Mouse (Mus musculus) spleen, adult 12 weeks (tissue): Measurements from ENCODE around the gene Poc5.

Experiments
- DNase-seq: peaks from one replicate; pipeline ENCODE4 v3.0.0; 2022; ENCODE audit warnings: low spot score

The Poc5 gene

DNA sequence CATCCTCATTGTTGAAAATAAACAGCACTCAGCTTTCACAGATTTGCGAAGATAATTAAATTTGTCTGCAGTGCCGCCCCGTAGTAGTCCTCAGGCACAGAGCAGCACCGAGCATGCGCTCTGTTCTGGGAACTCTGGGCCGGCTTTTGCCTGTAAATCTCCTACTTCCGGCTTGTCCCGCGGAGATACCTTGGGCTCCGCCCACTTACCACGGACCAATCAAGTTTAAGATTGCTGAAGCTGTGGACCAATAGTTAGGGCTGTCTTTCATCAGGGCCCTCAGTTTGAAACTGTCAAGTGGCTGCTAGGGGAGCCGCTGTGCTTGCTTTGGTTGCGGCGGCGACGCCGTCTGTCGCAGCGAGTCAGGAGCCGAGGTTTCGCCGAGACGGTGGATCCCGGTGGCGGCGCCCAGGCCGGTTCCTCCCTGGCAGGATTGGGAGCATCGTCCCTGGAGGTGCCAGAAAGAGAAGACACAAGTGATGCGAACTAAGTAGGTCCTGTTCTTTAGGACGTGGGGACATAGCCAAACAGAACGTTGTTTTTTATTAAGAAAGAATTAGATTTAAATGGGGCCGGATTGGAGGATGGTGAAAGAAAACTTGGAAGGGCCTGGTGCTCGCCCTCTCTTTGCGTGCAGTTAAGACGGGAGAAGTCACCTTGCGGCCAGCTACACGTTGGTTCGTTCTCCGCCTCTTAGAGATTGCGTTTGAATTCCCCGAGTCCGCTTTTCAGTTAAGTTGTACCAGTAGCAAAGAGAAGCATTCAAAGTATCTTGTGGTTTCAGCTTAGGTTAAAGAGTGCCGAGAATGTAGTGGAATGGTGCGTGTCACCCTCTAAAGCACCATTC is at the start of gene Poc5:
Gene Poc5, plus strand, starts transcription at position 253 of the 847 bp plus-strand sequence.
- DNase-seq = peak; percentile 100

DNA sequence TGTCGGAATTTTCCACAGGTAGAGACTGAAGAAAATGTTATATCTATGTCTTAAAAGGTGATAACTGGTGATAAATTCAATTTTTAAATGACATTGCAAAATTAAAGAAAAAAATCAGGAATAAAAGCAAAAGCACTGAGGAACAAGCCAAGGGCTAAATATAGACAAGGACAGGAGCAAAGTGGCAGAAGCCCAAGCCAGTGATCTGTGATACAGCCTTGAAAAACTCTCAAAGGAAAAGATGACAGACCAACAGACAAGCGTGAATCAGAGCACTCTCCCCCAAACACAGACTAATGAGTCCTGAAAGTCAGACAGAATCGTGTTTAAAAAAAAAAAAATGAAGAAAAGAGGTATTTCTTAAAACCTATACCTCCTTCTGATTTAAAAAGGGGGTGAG is 46.6 kb upstream of the Poc5 start:
- no peak for DNase-seq

DNA sequence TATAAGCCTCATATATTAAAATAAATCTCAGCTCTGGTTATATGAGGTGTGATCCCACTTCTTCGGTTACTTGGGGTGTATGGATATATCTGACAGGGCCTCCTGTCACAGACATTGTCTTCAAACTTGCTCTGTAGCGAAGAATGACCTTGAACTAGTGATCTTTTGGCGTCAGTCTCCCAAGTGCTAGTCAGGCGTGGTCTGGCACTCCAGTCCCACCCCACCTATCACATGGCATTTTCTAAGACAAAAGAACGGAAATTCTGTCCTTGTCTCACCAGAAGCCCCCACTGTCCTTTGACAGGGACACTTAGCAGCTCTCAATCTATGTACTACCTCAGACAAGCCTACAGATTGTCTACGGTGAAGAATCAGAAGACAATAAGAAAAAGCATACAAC is 43.3 kb upstream of the Poc5 start:
- DNase-seq = no peak

DNA sequence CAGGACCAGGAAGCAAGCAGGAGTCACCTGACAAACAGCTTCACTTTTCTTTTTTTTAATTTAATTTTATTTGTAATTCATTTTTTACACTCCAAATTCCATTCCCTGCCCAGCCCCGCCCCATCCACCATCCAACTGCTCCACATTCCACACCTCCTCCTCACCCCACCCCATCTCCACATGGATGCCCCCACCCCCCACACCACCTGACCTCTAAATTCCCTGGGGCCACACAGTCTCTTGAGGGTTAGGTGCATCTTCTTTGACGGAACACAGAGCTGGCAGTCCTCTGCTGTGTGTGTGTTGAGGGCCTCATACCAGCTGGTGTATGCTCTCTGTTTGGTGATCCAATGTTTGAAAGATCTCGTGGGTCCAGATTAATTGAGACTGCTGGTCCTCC is 41.5 kb upstream of the Poc5 start:
- DNase-seq = no peak

DNA sequence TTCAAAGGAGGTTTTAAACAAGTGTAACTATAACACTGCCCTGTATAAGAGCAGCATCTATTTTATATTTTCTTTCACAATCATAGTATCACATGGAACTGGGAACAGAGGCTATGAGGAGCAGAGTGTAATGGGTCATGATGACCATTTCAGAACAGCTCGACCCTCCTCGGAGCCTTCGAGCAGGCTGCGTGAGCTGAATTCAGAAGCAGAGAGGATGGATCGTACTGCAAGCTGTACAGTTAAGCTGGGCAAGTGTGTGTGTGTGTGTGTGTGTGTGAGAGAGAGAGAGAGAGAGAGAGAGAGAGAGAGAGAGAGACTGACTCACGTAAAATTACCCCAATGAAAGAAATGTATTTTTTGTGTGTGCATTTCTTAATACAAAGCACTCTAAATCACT is 37.9 kb upstream of the Poc5 start:
- no peak for DNase-seq

DNA sequence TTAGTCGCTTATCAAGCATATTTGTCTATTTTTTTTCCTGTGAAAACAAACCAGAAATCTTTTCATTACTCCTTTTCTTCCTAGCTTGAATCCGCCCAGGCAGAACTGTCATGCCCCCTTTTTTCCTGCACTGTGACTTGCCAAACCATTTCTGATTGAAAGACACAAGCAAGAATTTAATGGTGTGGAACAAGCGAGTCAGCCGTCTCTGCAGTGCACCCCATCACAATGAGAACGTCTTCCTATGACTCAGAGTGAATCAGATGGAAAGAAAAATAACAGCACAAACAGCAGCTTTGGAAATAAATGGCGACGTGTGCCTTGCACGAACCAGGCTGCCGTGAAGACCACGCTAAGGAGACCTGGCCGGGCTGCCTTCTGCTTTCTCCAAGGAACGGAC is 36.8 kb upstream of the Poc5 start:
- no peak for DNase-seq

DNA sequence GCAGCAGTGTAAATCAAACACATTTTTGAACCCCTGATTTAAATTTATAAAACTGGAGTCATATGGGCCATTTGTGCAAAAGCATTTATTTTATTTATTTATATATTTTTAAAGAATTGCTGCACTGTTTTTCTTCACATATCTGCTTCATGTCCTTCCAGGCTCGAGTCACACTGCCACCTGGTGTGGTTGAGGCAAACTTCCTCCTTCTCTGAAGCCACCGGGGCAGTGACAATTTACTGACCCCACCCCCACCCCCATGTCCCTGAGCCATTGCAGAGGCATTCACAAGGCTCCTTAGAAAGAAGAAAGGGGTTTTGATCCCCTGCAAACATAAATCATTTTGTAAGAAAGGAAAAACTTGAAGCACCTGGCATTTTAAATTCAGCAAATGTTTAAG is 12.6 kb upstream of the Poc5 start:
- no peak for DNase-seq

DNA sequence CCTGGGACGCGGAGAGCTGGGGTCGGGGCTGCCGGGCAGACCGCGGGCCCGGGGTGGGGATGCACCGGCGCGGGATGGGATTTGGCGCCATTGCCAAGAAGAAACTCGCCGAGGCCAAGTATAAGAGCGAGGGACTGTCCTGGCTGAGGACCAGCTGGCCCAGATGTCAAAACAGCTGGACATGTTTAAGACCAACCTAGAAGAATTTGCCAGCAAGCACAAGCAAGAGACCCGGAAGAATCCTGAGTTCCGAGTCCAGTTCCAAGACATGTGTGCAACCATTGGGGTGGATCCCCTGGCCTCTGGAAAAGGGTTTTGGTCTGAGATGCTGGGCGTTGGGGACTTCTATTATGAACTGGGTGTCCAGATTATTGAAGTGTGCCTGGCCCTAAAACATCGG is 11.2 kb upstream of the Poc5 start:
- DNase-seq = no peak

DNA sequence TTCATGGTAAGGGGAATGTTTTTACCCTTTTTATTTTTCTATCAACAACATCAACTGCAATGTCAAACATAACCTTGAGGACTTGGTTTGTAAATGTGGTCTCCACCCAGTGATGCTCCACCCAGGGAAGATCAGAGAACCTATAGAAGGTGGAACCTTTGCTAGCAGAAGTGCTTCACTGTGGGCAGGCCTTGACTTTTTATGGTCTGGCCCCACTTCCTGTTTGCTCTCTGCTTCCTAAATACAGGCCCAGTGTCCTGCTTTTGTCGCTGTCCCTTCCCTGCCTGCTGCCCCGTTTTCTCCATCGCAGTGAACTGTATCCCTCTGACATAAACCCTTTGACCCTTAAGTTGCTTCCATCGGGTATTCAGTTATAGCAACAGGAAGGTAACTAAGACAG is 10.2 kb upstream of the Poc5 start:
- no peak for DNase-seq

DNA sequence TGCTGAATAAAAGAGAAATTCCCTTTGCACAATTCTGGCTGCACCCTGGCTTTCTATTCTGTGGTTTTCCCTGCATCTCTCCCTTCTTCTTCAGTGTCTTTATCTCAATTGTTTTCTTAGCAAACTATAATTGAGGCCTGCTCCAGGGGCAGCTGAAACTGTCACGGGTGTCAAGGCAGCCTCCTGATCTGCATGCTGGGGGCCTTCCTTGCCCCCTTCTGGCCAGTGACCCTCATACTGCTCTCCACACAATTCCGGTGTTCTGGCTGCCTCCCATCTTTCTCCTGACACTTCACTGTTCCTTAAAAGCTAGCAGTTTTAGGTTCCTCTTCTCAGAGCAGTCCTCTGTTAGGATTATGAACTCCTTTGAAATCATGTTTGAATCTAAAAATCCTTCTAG is 1.2 kb downstream of the Poc5 start:
- DNase-seq = no peak

DNA sequence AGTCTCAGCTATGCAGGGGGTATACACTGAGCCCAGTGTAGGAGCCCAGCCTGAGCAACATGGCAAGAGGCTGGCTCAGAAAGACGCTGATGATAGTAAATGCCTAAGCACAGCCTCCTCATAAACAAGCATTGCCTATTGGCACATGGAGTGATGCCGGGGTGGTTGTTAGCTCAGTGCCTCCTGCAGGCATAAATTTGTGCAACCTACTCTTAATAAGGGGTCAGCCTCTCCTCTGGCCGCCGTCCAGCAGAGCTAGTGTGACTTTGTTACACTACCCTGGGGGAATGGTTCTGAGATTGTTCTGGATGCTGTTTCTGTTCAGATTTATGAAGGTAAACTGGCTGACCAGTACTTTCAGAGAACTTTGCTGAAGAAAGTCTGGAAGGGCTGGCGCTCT is 13.2 kb downstream of the Poc5 start:
- no peak for DNase-seq

DNA sequence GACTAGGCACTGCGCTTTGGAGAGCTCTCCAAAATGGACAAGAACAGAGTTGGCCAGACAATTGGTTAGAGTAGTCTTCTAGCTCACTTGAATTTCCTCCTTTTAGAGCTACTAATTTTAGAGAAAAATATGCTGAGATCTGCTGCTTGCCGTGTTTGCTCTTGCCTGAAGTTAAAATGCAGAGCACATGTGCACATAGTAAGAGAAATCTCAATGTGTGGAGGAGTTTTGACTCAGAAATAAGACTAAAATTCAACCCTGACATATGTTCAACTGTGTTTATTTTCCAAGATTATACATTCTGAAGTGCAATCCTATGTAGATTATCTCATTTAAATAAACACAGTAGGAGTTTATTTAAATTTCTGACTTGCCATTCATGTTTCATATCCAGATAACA is 17.4 kb downstream of the Poc5 start:
- no peak for DNase-seq

DNA sequence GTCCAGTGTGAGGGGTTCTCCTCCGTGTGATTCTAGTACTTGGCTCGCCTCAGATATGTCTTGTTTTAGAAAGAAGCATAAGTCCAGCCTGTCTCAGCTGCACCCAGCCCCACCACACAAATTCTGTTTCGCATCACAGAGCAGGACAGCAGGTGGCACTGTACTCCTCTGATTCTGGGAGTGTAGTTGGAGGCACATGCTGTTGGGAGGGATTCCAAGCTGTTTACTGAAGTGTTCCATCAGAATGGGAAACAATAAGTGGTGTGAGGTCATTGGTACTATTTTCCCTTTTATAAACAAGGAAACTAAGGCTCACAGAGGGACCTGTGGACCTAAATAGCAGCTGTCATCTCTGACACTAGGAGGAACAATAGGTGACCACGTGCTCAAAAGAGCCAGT is 18.9 kb downstream of the Poc5 start:
- no peak for DNase-seq

DNA sequence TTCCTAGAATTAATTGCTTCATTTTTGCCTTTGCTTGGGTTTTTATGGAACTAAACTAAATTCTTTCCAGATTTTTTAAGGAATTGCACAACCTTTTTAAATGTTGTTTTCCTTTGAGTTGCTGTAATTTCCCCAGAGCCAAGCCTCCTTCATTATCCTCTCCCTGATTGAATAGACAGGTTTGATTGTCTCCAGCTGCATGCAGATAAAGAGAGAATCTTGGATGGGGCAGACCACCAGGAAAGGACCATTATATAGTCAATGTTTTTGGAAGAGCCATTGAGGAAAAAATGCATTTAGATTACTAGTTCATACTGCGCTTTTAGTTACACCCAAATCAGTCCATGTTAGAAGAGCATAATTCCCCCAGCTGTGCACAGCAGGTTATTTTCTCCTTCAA is 20.7 kb downstream of the Poc5 start:
- no peak for DNase-seq

DNA sequence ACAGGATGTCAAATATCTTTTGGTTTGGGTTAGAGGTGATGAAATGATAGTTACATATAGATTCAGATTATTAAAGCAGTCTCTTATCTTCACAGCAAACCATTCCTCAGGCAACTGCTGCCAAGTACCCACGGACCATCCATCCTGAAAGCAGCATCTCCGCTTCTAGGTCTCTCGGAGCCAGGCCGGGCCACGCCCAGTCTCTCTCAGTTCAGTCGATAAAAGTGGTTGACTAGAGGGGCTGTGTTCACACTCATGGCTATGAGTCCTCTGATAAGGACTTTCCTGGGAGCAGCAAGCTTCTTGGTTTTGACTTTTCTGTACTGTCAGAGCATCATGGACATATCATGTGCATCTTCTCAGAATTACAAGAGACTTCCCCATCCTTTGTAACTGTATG is 26.3 kb downstream of the Poc5 start:
- DNase-seq = no peak

DNA sequence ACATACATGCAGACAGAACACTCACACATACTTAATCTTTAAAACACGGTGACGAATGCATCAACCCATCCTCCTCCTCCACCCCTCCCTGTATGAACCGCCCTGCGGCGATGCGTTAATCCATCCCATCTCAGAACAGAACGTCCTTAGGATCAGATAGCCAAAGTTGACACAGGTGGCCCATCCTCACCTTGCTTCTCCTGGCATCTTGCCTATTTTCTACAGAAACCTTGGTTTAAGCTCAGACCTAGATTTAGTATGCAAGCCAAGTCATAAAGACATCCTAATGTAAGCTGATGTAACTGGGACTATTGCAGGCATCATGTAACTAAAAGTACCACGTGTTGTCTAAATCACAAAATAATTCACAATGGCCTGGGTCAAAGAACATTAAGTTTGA is 28.3 kb downstream of the Poc5 start:
- no peak for DNase-seq

DNA sequence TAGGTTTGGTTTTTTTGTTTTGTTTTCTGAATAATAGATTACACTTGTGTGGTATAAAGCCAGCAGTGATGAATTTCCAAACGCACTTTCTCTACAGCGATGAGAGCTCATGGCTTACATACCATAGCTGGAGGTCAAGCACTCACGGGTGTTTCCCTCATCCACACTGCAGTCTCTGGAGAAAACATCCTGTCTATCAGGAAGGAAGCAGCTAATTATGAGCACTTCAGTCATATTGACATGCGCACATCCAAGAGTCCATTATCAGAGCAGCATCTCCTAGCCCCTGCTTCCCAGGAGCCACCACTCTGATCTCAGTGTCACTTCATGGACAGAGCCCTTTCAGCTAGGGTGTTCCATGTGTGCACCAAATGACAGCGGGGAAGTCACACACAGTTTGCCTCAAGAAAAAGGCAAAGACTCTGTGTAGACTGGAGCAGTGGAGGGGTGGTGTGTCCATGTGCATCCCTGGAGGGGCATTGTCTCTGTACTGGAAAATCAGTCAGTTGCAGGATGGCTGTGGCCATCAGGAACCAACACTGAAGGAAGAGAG is 29.2 kb downstream of the Poc5 start:
- no peak for DNase-seq

DNA sequence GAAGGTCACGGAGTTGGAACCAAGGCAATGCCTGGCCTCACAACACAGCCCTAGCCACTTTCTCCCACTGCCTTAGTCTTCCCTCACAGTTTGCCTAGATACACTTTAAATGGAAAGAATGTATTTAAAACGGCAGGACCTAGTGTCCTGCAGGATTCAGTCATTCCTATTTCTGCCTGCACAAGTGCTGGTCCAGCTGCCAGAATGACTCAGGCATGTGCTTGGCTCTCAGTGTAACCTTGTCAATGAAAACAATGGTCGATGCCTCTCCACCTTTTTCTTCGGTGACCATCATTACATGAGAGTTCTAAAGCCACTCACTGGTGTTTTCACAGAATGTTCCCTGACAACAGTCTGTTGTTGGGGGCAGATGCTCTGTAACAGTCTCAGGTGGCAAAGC is 30.4 kb downstream of the Poc5 start:
- no peak for DNase-seq

DNA sequence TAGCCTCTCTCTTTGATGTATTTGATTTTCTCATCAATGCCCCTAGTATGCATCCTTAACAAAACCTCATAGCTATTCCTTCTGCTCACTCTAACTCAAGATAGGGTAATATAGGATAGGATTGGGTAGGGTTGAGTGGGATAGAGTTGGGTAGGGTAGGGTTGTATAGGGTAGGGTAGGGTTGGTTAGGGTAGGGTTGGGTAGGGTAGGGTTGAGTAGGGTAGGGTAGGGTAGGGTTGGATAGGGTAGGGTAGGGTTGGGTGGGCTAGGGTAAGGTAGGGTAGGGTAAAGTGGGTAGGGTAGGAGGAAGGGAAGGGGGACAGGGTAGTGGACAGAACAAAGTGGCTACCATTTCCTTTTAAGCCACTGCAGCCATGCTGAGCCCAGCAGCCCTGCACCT is 33.1 kb downstream of the Poc5 start:
- no peak for DNase-seq

DNA sequence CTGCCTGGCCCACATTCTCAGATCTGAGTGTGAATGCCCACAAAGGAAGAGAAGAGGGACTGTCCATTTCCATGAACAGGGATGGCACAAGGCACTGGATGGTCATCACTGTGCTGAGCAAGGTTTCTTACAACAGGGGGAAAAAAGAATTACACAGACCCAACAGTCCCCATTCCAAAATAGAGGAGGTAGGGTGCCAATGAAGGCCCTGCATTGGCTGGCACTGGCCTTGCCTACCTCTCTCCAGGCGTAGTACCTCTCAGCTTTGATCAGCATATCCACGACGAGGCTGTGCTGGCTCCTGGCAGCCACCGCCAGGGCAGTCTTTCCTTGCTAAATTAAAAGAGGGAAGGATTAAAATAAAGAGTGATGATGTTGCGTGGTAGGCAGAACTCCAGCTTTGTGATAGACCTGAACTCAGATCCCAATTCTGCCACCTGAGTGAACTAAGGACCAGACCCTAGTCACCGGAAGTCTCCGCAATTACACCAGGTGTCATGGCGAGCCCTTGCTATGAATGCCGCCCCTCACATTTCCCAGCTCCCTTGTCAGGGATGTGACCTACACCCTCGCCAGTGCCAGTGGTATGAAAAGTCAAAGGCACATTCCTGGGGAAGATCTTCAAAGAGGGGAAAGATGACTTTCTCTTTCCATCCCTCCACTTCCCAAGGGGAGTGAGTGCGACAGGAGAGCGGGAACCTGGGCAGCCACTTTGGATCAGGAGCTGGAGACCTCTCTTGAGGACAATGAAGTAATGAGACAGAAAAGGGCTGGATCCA is 36.6 kb downstream of the Poc5 start:
- DNase-seq = no peak

DNA sequence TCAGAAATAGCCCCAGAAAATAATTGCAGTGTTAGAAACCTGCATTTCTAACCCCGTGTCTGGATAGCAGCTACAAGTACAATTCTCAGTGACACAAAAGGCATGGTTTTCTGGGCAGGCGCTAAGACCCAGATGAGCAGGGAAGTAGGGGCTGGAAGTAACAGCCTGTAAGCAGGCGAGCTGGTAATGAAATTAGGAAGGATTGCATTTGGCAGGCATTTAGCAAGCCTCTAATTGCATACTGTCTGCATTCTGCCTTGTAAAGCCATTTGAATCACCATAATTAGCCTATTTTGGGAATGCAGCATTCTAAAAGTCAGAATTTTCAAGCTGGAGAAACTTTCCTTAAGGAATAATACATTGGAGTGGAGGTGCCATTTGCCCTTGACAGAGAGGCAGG is 38.0 kb downstream of the Poc5 start:
- no peak for DNase-seq

DNA sequence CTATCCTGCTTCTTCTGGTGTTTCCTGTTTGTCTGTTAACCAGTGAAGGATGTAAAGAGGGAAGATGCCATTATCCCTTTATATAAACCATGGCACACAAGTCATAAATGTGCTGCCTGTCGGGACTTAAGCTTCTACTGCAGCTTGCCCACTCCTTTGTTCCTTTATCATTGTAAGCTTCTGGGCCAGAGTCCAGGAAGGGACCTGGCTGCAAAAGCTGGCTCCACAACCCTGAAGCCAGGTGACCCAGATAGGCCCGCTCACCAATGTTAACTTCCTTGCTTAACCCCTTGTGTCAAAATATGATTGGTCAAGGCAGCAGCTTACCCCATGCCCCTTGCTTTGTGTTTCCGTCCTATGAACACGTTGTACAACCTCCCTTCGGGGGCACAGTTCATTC is 40.4 kb downstream of the Poc5 start:
- DNase-seq = no peak

DNA sequence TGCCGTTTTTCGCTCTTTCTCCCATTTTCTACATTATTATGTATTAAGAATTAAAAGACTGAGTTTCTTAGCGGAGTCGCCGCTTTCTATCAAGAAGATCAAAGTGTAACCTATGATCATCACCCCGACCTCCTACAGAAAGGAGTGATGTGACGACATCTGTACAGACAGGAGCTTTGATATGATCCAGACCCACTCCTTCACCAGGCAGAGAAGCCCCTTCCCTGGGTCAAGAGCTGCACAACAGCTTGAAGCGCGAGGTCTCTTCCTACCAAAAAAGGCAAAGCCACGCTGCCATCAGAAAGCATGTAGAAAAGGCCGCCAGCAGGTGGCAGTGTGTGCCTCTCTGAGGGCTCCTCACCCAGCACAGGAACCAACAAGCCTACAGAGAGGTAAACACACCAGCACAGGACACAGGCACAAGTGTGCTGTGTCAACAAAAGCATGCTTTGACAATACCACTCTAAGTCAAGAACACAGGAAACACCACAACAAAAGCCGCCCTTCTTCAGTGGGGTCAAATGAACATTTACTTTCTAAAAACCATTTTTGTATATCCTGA is 43.6 kb downstream of the Poc5 start:
- peak; percentile 51 for DNase-seq
